Mouse (Mus musculus) heart, embryonic 14.5 days (tissue): Measurements from ENCODE around the gene Hdac6. TPM values are rescaled to one million over a fixed set of nuclear protein-coding genes. Genes with fewer than 3 reads are reported as not detected.

ENCODE experiments used
- ATAC-seq: fragments of 200-750 bp; cut with Nextera tagmentation; 2 replicates; pipeline ENCODE4 v1.8.0; 2017; ENCODE audit warnings: low read depth, moderate TSS enrichment; ENCODE audit not compliant: insufficient number of reproducible peaks, insufficient read depth, low FRiP score
- H3K27ac ChIP-seq, 2 experiments: fragments of 200-500 bp in 1 of 2; fragments of 300-500 bp in 1 of 2; sonication (generic) in 1 of 2; replicated peaks in 1 of 2; 2 replicates each; pipeline ENCODE4 v1.5.1; 2012 to 2014; ENCODE audit warnings: low read depth in 2 of 2, low read length in 2 of 2, control low read depth in 1 of 2, mild to moderate bottlenecking in 1 of 2, mixed read lengths in 1 of 2; ENCODE audit not compliant: control insufficient read depth in 1 of 2, insufficient read depth in 1 of 2
- H3K27me3 ChIP-seq: fragments of 300-500 bp; sonication (generic); 2 replicates; pipeline ENCODE4 v1.6.1; 2014; ENCODE audit warnings: mild to moderate bottlenecking, low read length, control low read depth; ENCODE audit not compliant: control insufficient read depth, insufficient read depth
- H3K36me3 ChIP-seq: fragments of 300-500 bp; sonication (generic); 2 replicates; pipeline ENCODE4 v1.6.1; 2014; ENCODE audit warnings: mild to moderate bottlenecking, control low read depth, low read length, mixed read lengths; ENCODE audit not compliant: control insufficient read depth, insufficient read depth
- H3K4me1 ChIP-seq, 2 experiments: fragments of 200-500 bp in 1 of 2; fragments of 300-500 bp in 1 of 2; sonication (generic) in 1 of 2; 2 replicates each; pipeline ENCODE4 v1.6.1; 2012 to 2014; ENCODE audit warnings: low read length in 2 of 2, control low read depth in 1 of 2, mixed read lengths in 1 of 2; ENCODE audit not compliant: control insufficient read depth in 2 of 2, insufficient read depth in 2 of 2
- H3K4me2 ChIP-seq: fragments of 300-500 bp; sonication (generic); 2 replicates; pipeline ENCODE4 v1.6.1; 2014; ENCODE audit warnings: mild to moderate bottlenecking, low read length
- H3K4me3 ChIP-seq, 2 experiments: fragments of 200-500 bp in 1 of 2; fragments of 300-500 bp in 1 of 2; sonication (generic) in 1 of 2; 2 replicates each; pipeline ENCODE4 v1.5.1; 2012 to 2014; ENCODE audit warnings: low read length in 2 of 2, mild to moderate bottlenecking in 2 of 2, control low read depth in 1 of 2, low read depth in 1 of 2, moderate library complexity in 1 of 2; ENCODE audit not compliant: control insufficient read depth in 1 of 2, insufficient read depth in 1 of 2
- H3K9ac ChIP-seq: fragments of 300-500 bp; sonication (generic); 2 replicates; pipeline ENCODE4 v1.6.1; 2014; ENCODE audit warnings: mild to moderate bottlenecking, low read length
- H3K9me3 ChIP-seq: fragments of 300-500 bp; sonication (generic); 2 replicates; pipeline ENCODE4 v1.6.1; 2016; ENCODE audit warnings: low read length, control low read depth; ENCODE audit not compliant: control insufficient read depth
- whole genome bisulfite sequencing: fragments of 180-500 bp; shearing (Covaris S2); extraction: QIAGEN DNeasy Blood & Tissue Kit; methylation state at CpG from one replicate; pipeline ENCODE4 v1.1.7; 2014; 5-methylcytosine and 5-hydroxymethylcytosine counted together
- polyA plus RNA-seq: library from polyadenylated mRNA; unstranded; fragments of >200 nt; fragmentation: Nextera tagmentation; extraction: Ambion mirVana; gene quantifications from 2 replicates; pipeline ENCODE4 v1.2.1, GENCODE M21; 2014

Hdac6 gene
- 25.3 and 26.5 TPM in 2 replicates for polyA plus RNA-seq

DNA sequence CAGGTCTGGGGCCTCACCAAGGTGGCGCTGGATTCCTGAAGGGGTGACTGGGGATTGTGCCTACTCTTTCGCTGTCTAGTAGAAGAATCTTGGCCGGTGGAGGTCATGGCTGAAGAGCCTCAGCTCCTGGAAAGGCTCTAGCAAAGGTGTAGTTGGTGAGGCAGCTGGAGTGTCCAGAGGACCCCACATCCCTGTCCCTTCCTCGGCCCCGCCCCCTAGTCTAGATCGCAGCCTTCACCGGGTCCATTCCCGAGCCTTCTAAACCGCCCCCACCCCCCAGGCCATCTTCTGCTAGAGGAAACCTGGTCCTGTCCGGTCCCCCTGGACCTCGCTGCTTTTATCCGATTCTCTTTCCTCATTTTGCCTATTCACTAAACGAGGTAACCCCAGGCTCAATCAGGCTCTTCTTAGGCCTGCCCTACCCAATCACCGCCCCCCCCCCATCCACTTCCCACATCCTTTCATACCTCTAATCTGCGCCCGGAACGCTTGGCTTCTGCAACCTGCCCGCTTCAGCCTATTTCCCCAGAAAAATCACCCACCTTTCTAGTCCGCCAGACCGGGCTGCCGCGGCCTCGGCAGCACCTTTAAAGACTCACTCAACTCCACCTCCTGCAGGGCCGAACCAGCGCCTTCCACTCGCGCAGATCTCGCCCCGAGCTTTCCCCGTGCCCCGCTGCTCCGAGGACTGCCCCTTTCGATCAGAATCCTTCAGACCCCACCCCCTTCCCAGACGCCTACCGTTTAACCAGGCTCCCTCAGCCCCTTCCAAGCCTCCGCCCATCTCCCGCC, at the start of gene Hdac6:
Gene Hdac6, minus strand, starts transcription at position 782 of the 792 bp plus-strand sequence.
- Histone ChIP-seq H3K4me2 (peak within 1 kb of the TSS; percentile 64), H3K9me3 (no peaks in the 10 kb centered on the region), H3K4me3 (peak within 1 kb of the TSS; percentile 51 to 81), H3K4me1 (peaks cover 0 to 4% of the 10 kb centered on the region in 2 experiments; a peak in 2 of 4 replicates), H3K27me3 (no peaks in the 10 kb centered on the region), H3K27ac (peak within 1 kb of the TSS; percentile 51 to 76), H3K9ac (peak within 1 kb of the TSS; percentile 71), H3K36me3 (peaks cover 6% of the 10 kb centered on the region; the same call in 1 of the 2 replicates)
- no peak; the same call in 1 of the 2 replicates for ATAC-seq
- 15% methylated on average over 36 of the region's 37 CpGs for WGBS

DNA sequence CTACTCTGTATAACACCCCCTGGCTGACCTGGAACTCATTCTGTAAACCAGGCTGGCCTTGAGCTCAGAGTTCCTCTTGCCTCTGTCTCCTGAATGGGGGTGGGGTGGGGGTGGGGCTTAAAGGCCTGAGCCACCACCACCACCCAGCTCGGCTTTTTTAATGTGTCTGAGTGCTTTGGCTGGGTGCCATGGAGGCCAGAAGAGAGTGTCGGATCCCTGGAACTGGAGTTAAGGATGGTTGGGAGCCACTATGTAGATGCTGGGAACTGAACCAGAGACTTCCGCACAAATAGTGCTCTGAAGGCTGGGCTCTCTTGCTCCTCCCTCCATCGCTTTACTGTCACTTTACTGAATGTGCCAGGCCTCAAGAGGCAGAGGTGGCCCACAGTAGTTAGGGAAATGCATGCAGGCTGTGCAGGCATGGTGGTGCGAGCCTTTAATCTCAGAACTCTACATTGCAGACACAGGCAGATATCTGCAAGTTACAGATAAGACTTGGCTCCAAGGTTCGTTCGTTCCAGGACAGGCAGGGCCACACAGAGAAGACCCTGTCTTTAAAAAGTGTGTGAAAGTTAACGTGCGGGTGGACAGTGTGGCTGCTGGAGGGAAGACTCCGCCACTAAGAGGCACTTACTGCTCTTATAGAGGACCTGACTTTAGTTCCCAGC, 45.5 kb upstream of the Hdac6 start:
- no peak overlapping the region for H3K27ac ChIP-seq

DNA sequence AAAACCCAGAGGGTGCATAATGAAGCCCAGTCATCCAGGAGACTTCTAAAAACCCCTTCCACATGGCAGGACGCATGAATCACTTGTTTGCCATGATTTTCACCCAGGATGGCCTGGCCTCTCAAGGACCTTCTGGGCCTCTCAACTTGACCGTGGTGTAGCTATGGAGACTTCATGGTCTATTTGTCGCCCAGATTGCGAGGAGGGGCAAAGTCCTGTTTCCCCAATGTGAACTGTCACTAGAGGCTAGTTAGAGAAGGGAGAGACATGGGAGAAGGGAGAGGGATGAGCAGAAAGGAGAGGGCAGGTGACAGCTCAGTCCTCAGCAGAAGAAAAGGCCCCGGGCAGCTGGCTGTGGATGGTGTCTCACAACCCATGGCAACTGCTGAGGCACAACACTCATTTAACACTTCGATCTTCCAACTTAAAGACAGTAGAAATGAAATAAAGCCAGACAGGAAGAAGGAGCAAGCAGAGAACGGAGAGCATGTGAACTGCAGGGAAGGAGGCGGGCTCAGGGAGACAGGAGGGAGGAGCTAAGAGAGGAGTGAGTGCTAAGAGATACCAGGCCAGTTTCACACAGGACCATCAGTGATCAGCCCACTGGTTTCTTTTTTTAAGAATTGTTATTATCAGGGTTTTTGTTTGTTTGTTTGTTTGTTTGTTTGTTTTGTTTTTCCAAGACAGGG, 44.8 kb upstream of the Hdac6 start:
- H3K4me2 ChIP-seq: no peak overlapping the region
- H3K4me3 ChIP-seq: no peak overlapping the region
- H3K4me1 ChIP-seq: no peaks in the 10 kb centered on the region; a peak in 1 of 4 replicates
- H3K27me3 ChIP-seq: no peaks in the 10 kb centered on the region
- no peaks in the 10 kb centered on the region for H3K9me3 ChIP-seq
- no peaks in the 10 kb centered on the region for H3K36me3 ChIP-seq
- no peak for ATAC-seq
- WGBS: 53% methylated on average over 8 of the region's 8 CpGs
- H3K27ac ChIP-seq: no peak overlapping the region
- no peak overlapping the region for H3K9ac ChIP-seq

More for the DNA sequence above, 45.5 kb upstream of the Hdac6 start:
- Histone ChIP-seq H3K36me3 (no peaks in the 10 kb centered on the region), H3K27me3 (no peaks in the 10 kb centered on the region), H3K9me3 (no peaks in the 10 kb centered on the region), H3K4me2 (no peak overlapping the region), H3K4me3 (no peak overlapping the region), H3K9ac (no peak overlapping the region), H3K4me1 (no peaks in the 10 kb centered on the region; a peak in 1 of 4 replicates)
- ATAC-seq: no peak
- WGBS: 50% methylated on average over 10 of the region's 10 CpGs

DNA sequence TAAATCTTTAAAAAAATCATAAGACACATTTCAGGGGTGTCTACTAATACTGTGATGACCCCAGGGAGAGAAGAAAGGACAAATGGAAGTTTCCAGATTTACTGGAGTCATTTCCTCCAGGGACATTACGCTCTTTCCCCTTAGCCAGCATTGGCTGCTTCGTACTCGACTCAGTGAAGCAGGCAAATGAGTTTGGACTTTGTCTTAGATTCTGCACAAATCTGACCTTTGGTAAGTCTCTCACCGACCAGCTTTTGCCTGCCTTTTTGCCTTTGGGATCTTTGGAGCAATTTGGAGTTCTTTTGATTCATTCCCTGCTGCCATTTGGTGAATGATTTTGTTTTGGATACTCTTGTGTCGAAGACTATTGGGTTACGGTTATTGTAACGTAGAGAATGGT, 33.7 kb upstream of the Hdac6 start:
- Histone ChIP-seq H3K4me3 (no peak overlapping the region), H3K9ac (no peak overlapping the region), H3K27me3 (no peaks in the 10 kb centered on the region), H3K9me3 (no peaks in the 10 kb centered on the region), H3K36me3 (no peaks in the 10 kb centered on the region), H3K4me1 (no peaks in the 10 kb centered on the region), H3K4me2 (no peak overlapping the region), H3K27ac (no peak overlapping the region)
- WGBS: 83% methylated on average over 7 of the region's 7 CpGs
- no peak for ATAC-seq

DNA sequence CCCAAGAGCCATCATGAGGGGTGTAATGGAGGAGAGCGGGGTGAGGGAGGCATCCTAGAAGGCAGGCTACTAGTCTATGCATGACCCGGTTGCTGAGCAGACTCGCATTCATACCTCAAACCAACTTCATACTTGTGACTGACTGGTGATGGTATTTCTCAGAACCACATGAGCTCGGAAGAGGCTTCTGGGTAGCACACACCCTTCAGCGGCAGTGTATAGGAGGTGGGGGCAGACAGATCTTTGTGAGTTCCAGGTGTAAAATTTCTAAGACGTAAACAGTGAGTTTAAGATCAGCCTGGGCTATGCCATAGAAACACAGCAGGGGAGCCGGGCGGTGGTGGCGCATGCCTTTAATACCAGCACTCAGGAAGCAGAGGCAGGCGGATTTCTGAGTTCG, 30.2 kb upstream of the Hdac6 start, which contains the start of gene Gata1:
Gene Gata1, minus strand, starts transcription at position 180 of the 400 bp plus-strand sequence.
- Histone ChIP-seq H3K9ac (no peak within 1 kb of the TSS), H3K36me3 (no peaks in the 10 kb centered on the region), H3K27ac (no peak within 1 kb of the TSS), H3K27me3 (no peaks in the 10 kb centered on the region), H3K4me3 (no peak within 1 kb of the TSS), H3K9me3 (no peaks in the 10 kb centered on the region), H3K4me1 (no peaks in the 10 kb centered on the region), H3K4me2 (no peak within 1 kb of the TSS)
- WGBS: 82% methylated on average over 11 of the region's 11 CpGs
- ATAC-seq: no peak

DNA sequence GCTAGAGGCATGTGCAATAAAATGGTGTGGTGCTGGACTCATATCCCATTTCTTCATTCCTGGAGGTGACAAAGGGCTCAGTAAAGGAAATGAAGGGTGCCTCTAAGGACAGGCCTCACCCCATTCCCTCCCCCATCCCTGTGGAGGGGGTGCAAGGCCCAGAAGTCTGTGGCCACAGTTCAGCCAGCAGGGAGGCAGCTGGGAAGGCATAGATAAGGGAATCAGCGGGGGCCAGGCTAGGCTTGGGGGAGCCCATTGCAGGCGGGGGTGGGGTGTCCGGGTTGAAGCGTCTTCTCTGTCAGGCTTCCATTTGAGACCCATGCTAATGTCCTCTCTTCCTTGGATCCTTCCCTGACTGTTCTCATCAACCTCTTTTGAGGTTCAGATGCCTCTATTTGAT, 23.6 kb upstream of the Hdac6 start:
- 36% methylated on average over 4 of the region's 4 CpGs for WGBS
- Histone ChIP-seq H3K4me2 (no peak overlapping the region), H3K27ac (no peak overlapping the region), H3K9ac (no peak overlapping the region), H3K9me3 (no peaks in the 10 kb centered on the region), H3K27me3 (no peaks in the 10 kb centered on the region), H3K4me1 (no peaks in the 10 kb centered on the region), H3K4me3 (no peak overlapping the region), H3K36me3 (no peaks in the 10 kb centered on the region)
- no peak for ATAC-seq

DNA sequence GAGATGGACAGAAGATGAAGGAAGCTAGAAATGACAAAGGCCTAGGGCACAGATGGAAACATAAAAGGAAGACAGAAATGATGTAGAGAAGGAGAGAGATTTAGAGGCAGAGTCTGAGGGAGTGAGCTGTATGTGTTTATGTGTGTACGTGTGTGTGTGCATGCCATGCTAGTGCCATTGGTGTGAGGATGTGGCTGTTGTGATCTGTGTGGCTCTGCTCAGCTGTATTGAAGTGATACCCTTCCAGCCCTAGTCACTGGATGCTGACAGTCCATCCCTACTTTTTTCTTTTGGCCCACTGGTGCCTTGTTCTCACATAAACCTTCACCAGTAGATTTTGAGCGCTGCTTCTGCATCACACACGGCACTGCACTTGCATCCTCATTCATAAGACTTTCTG, 21.2 kb upstream of the Hdac6 start:
- no peaks in the 10 kb centered on the region for H3K4me1 ChIP-seq
- ATAC-seq: no peak
- H3K36me3 ChIP-seq: no peaks in the 10 kb centered on the region
- no peaks in the 10 kb centered on the region for H3K27me3 ChIP-seq
- H3K9ac ChIP-seq: no peak overlapping the region
- H3K4me2 ChIP-seq: no peak overlapping the region
- H3K9me3 ChIP-seq: no peaks in the 10 kb centered on the region
- H3K4me3 ChIP-seq: no peak overlapping the region
- WGBS: 75% methylated on average over 3 of the region's 3 CpGs
- H3K27ac ChIP-seq: no peak overlapping the region
